Mouse (Mus musculus): Measurements from ENCODE around the gene Gm13305.
"Not testable (repeated sequence)": the region's sequence is repeated elsewhere in the genome, so short reads cannot be mapped to it uniquely, and the experiment has no call there.

Gm13305 gene

GRCm38 (mm10) chr4:42168503-42168902 lies at the start of gene Gm13305:
Gene Gm13305, minus strand, starts transcription at chr4:42168603.
- DNase-seq (ENCODE audit: low read depth, low spot score), result not testable (repeated sequence)

GRCm38 (mm10) chr4:42184980-42185372 lies 16.6 kb upstream of the Gm13305 start:
- DNase-seq (ENCODE audit: low read depth, low spot score), result not testable (repeated sequence)

- DNase-seq (ENCODE audit: low read depth, low spot score), result not testable (repeated sequence)
Observed at GRCm38 (mm10) chr4:42184324-42184979, 16.0 kb upstream of the Gm13305 start.

- not testable (repeated sequence) for DNase-seq (ENCODE audit: low read depth, low spot score)
Observed at GRCm38 (mm10) chr4:42183234-42184197, 15.1 kb upstream of the Gm13305 start.

- not testable (repeated sequence) for DNase-seq (ENCODE audit: low read depth, low spot score)
Observed at GRCm38 (mm10) chr4:42178243-42178642, 9.8 kb upstream of the Gm13305 start.

- not testable (repeated sequence) for DNase-seq (ENCODE audit: low read depth, low spot score)
Observed at GRCm38 (mm10) chr4:42153136-42153535, 15.3 kb downstream of the Gm13305 start, which contains the start of gene Gm13306. Gene Gm13306, plus strand, starts transcription at chr4:42153436.

GRCm38 (mm10) chr4:42114517-42114916 lies 53.9 kb downstream of the Gm13305 start, which contains the start of gene Gm13304:
Gene Gm13304, plus strand, starts transcription at chr4:42114817.
- not testable (repeated sequence) for DNase-seq (ENCODE audit: low read depth, low spot score)
